Mouse (Mus musculus) heart, embryonic 13.5 days (tissue): ENCODE measurements around the gene Iqschfp. TPM values are rescaled to one million over a fixed set of nuclear protein-coding genes. Genes with fewer than 3 reads are reported as not detected.

ENCODE experiments used
- ATAC-seq: fragments of 200-750 bp; cut with Nextera tagmentation; 2 replicates; pipeline ENCODE4 v1.8.0; 2017; ENCODE audit warnings: moderate TSS enrichment; ENCODE audit not compliant: insufficient number of reproducible peaks, low FRiP score, low TSS enrichment; ENCODE audit errors: extremely low read depth
- H3K27ac ChIP-seq: fragments of 300-500 bp; sonication (generic); replicated peaks from 2 replicates; pipeline ENCODE4 v1.5.1; 2015; ENCODE audit warnings: moderate library complexity, mild to moderate bottlenecking, inconsistent platforms
- H3K27me3 ChIP-seq: fragments of 300-500 bp; sonication (generic); replicated peaks from 2 replicates; pipeline ENCODE4 v1.6.1; 2015; ENCODE audit warnings: mild to moderate bottlenecking, inconsistent platforms
- H3K36me3 ChIP-seq: fragments of 300-500 bp; sonication (generic); 2 replicates; pipeline ENCODE4 v1.6.1; 2015; ENCODE audit warnings: mild to moderate bottlenecking, inconsistent platforms
- H3K4me1 ChIP-seq: fragments of 300-500 bp; sonication (generic); 2 replicates; pipeline ENCODE4 v1.6.1; 2015; ENCODE audit warnings: inconsistent platforms
- H3K4me2 ChIP-seq: fragments of 300-500 bp; sonication (generic); 2 replicates; pipeline ENCODE4 v1.6.1; 2015; ENCODE audit warnings: inconsistent platforms, mild to moderate bottlenecking, moderate library complexity
- H3K4me3 ChIP-seq: fragments of 300-500 bp; sonication (generic); 2 replicates; pipeline ENCODE4 v1.5.1; 2015; ENCODE audit warnings: moderate library complexity, mild to moderate bottlenecking, inconsistent platforms
- H3K9ac ChIP-seq: fragments of 300-500 bp; sonication (generic); 2 replicates; pipeline ENCODE4 v1.6.1; 2015; ENCODE audit warnings: inconsistent platforms, mild to moderate bottlenecking, moderate library complexity
- H3K9me3 ChIP-seq: fragments of 300-500 bp; sonication (generic); 2 replicates; pipeline ENCODE4 v1.6.1; 2016; ENCODE audit warnings: inconsistent platforms
- WGBS: fragments of 180-500 bp; shearing (Covaris S2); methylation state at CpG from one replicate; pipeline ENCODE4 v1.1.7; 2015; ENCODE audit warnings: mixed read lengths; 5-methylcytosine and 5-hydroxymethylcytosine counted together
- polyA plus RNA-seq: library from polyadenylated mRNA; unstranded; fragments of >200 nt; fragmentation: Nextera tagmentation; extraction: Ambion mirVana; gene quantifications from 2 replicates; pipeline ENCODE4 v1.2.1, GENCODE M21; 2015

The Iqschfp gene
- polyA plus RNA-seq, 1 experiment from 2014 or later, result not detected

DNA sequence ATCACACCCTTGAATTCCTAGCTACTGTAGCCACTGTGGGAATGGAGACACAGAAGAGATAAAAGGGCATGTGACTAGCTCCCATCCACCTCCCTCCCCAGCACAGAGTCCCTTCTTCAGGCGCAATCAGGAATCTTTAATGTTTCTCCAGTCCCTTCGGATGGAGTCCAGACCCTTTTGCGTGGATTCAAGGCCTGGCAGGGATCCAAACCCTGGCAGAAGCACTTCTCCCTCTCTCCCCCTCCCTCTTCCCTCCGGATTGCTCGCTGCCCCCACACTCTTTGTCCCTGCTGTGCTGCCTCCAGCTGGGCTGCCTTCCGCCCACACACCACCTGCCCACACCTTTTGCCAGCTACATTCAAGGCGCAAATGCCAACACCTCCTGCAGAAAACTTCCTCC, 684.4 kb downstream of the Iqschfp start:
- peaks cover 69% of the 10 kb centered on the region for H3K4me1 ChIP-seq
- H3K27me3 ChIP-seq, result no peaks in the 10 kb centered on the region

DNA sequence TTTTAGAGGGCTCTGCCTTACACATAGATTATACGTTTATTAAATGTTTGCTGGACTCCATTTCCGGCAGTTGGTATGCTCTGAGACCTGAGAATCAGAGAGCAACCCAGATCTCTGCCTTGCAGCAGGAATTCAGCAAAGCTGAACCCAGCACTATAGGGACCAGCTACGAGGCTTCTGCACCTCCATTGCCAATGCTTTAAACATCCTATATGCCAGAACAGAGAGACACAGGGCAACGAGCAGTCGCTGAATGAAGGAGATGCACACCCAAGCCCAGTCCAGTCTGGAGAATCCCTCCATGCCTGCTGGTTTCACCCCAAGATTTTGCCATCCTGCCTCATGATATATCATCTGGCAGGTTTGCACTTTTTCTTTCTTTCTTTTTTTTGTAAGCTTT, 684.9 kb downstream of the Iqschfp start:
- peak overlapping the region; percentile 73 for H3K27ac ChIP-seq
- peak overlapping the region; percentile 51 for H3K4me2 ChIP-seq
- no peak overlapping the region for H3K4me3 ChIP-seq
- H3K27me3 ChIP-seq, result no peaks in the 10 kb centered on the region
- no peaks in the 10 kb centered on the region for H3K9me3 ChIP-seq
- no peaks in the 10 kb centered on the region for H3K36me3 ChIP-seq
- H3K9ac ChIP-seq, result peak overlapping the region; percentile 66
- peaks cover 72% of the 10 kb centered on the region for H3K4me1 ChIP-seq
- no peak for ATAC-seq
- 39% methylated on average over 5 of the region's 5 CpGs for WGBS

More for the DNA sequence above, 684.4 kb downstream of the Iqschfp start:
- Histone ChIP-seq H3K9me3 (no peaks in the 10 kb centered on the region), H3K9ac (peak overlapping the region; percentile 66), H3K27ac (peak overlapping the region; percentile 73), H3K4me3 (no peak overlapping the region), H3K36me3 (no peaks in the 10 kb centered on the region), H3K4me2 (peak overlapping the region; percentile 51)
- WGBS, result 4% methylated on average over 7 of the region's 7 CpGs
- peak; percentile 52; the same call in 1 of the 2 replicates for ATAC-seq

DNA sequence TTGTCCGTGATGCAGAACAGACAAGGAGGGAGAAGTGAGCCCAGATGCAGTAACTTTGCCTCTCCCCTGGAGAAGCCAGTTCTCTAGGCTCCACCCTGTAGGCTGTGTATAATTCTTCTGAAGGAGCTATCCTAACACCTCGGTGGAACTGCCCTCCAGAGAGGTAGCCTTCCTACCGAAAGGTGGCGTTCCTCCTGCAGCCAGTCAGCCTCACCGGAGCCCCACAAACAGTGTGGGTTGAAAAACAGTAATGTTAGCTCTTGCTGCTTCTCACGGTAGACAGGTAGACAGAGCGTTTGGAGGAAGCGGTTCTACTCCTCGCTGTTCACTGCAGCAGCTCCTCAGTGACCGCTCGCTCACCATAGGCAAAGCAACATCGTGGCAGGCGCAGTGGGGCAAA, 689.6 kb downstream of the Iqschfp start:
- Histone ChIP-seq H3K9ac (no peak overlapping the region), H3K4me3 (no peak overlapping the region), H3K9me3 (no peaks in the 10 kb centered on the region), H3K27ac (0 out of 2 replicates have a peak overlapping the region, but pooled peaks have one; percentile 8), H3K4me2 (no peak overlapping the region), H3K4me1 (peaks cover 71% of the 10 kb centered on the region), H3K36me3 (no peaks in the 10 kb centered on the region), H3K27me3 (no peaks in the 10 kb centered on the region)
- no peak for ATAC-seq
- 64% methylated on average over 13 of the region's 13 CpGs for WGBS

DNA sequence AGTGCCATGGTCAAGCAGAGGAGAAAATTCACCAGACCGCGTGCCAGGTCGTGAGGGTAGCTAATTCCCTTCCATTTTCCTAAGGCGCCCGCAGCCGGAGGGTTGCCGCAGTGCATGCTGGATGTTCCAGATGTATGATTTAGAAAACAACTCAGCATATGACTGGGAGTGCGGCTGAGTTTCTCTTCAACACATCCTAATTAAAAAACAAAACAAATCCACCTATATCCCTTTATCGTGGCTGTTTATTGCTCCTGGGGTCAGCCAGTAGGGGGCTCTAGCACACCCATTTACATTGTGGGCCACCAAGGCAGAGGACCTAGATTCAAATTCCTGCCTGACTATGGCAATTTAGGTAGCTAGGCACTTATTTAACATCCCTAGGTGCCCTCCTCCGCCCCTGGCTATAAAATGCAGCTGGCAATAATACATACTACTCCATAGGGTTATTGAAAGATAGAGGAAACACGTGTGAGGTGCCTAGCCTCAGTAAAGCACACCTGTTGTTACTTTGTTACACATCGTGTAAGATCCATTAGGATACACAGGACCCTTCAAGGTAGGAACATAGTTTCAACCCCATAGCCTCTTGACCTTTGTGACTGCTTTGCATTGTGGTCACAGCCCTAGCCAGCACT, 690.2 kb downstream of the Iqschfp start:
- H3K4me1 ChIP-seq, result peaks cover 71% of the 10 kb centered on the region
- WGBS, result 71% methylated on average over 12 of the region's 12 CpGs
- H3K4me2 ChIP-seq, result peak overlapping the region; percentile 66; the same call in 1 of the 2 replicates

DNA sequence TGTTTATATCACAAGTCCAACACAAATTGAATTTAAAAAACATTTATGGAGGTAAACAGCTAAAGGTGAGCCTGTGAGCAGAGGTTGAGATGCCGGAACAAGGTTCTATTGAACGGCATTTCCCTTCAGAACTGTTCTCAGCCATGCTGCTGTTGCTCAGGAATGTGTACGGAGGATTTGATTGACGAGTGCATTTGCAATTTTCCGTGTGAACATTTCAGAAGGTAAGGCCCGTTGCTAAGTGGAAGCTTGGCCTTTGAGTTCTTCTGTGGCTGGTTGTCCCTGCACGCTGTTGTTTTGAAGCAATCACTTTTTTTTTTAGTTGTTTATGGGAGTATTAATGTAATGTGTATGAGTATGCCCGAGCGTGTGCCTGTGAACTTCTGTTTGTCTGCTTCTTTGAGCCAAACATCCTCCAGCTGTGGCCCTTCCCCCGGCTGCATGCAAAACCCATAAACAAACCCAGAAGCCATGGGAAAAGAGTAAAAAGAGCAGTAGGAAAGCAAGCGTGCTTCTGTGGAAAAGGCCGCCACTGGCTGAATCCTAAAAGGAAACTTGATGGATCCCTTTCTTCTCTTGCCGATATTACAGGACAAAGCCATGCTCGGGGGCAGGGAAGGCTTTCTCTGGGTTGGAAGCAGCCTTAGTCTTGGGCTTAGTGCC, 691.1 kb downstream of the Iqschfp start:
- peak overlapping the region; percentile 76 for H3K9ac ChIP-seq
- peak overlapping the region; percentile 66 for H3K4me2 ChIP-seq
- no peak for ATAC-seq
- peak overlapping the region; percentile 38 for H3K4me3 ChIP-seq
- peak overlapping the region; percentile 97 for H3K27ac ChIP-seq
- peaks cover 74% of the 10 kb centered on the region for H3K4me1 ChIP-seq
- 15% methylated on average over 14 of the region's 14 CpGs for WGBS
- H3K36me3 ChIP-seq, result no peaks in the 10 kb centered on the region
- no peaks in the 10 kb centered on the region for H3K9me3 ChIP-seq
- no peaks in the 10 kb centered on the region for H3K27me3 ChIP-seq

More for the DNA sequence above, 690.2 kb downstream of the Iqschfp start:
- Histone ChIP-seq H3K9me3 (no peaks in the 10 kb centered on the region), H3K27me3 (no peaks in the 10 kb centered on the region), H3K27ac (peak overlapping the region; percentile 97), H3K4me3 (no peak overlapping the region), H3K9ac (peak overlapping the region; percentile 76), H3K36me3 (no peaks in the 10 kb centered on the region)
- ATAC-seq, result no peak

DNA sequence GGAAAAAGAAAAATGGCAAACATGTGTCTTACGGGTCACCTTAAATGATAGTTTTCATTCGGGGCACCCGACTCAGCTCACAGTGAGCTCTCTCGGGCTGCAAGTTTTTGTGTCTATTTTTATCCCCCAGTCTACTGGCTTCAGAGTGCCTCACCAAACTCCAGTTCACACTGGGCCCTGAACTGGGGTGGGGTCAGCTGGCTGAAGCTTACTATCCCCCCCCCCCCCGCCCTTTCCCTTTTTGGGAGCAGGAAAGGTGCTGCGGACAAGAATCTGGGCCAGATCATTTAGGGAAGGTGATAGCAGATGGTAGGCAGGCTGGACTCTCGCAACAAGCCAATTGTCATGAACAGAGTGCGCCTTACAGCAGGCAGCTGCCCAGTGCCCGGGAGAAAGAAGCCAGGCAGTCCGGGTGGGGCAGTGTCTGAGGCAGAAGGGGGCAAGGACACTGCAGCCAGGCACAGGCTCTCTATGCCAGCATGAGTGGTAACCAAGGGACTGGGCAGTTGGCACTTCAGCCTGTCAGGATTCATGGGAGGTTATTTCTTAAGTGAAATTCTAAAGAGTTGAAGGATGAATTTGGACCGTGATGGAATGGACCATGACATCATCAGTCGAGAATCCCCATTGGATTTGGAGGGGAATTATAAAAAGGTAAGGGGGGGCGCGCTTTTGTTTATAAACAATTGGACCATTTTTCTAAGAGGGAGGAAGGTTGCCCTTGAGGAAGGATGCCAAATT, 691.9 kb downstream of the Iqschfp start:
- WGBS, result 30% methylated on average over 14 of the region's 14 CpGs

DNA sequence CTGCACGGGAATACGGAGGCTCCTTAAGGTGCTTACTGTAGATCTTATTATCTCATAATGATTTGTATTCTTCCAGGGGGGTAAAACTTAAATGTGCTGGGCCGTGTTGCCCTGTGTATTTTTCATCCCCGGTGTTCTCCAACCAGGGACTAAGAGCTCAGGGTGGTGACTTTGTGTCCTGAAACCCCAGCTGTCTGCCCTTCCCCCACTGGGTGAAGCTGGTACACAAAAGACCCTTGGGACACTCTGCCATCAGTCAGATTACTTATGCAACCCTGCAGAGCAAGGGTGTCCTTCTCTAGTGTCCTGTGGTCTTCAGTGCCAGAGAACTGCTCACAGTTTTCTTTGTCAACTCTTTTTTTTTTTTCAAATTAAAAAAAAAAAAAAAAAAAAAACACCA, 693.2 kb downstream of the Iqschfp start:
- Histone ChIP-seq H3K27me3 (no peaks in the 10 kb centered on the region), H3K4me1 (peaks cover 81% of the 10 kb centered on the region), H3K4me2 (peak overlapping the region; percentile 66), H3K36me3 (no peaks in the 10 kb centered on the region), H3K27ac (peak overlapping the region; percentile 20; the same call in 1 of the 2 replicates), H3K9me3 (no peaks in the 10 kb centered on the region), H3K4me3 (0 out of 2 replicates have a peak overlapping the region, but pooled peaks have one; percentile 38), H3K9ac (peak overlapping the region; percentile 48)
- WGBS, result 60% methylated on average over 4 of the region's 4 CpGs
- ATAC-seq, result no peak

More for the DNA sequence above, 691.9 kb downstream of the Iqschfp start:
- H3K27ac ChIP-seq, result peak overlapping the region; percentile 97
- no peaks in the 10 kb centered on the region for H3K27me3 ChIP-seq
- H3K36me3 ChIP-seq, result no peaks in the 10 kb centered on the region
- H3K4me2 ChIP-seq, result peak overlapping the region; percentile 66
- peak overlapping the region; percentile 76 for H3K9ac ChIP-seq
- peaks cover 73% of the 10 kb centered on the region for H3K4me1 ChIP-seq
- no peaks in the 10 kb centered on the region for H3K9me3 ChIP-seq
- ATAC-seq, result peak; percentile 34; the same call in 1 of the 2 replicates
- H3K4me3 ChIP-seq, result peak overlapping the region; percentile 38

DNA sequence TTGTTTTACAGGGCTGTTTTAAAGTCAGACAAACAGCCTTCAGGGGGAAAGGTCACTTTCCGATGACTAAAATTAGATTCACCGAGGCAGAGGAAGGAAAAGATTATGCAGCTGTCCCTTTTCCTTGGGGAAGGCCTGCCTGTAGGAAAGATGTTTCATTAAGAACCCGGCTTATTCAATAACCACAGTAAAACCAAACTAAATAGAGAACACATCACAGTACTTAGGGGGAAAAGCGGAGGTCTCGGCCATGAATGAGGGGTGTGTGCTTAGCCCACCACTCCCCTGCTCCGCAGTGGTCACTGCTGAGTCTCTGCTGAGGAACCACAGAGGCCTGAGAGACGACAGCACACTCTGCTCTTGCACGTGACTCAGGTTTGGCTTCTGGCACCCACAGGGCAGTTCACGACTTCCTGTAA, 694.6 kb downstream of the Iqschfp start:
- H3K4me1 ChIP-seq, result peaks cover 92% of the 10 kb centered on the region
- peak overlapping the region; percentile 73 for H3K27ac ChIP-seq
- H3K9ac ChIP-seq, result peak overlapping the region; percentile 34; the same call in 1 of the 2 replicates
- H3K27me3 ChIP-seq, result no peaks in the 10 kb centered on the region
- H3K36me3 ChIP-seq, result no peaks in the 10 kb centered on the region
- H3K4me2 ChIP-seq, result peak overlapping the region; percentile 36
- H3K4me3 ChIP-seq, result no peak overlapping the region
- no peak for ATAC-seq
- WGBS, result 21% methylated on average over 9 of the region's 9 CpGs
- H3K9me3 ChIP-seq, result no peaks in the 10 kb centered on the region

DNA sequence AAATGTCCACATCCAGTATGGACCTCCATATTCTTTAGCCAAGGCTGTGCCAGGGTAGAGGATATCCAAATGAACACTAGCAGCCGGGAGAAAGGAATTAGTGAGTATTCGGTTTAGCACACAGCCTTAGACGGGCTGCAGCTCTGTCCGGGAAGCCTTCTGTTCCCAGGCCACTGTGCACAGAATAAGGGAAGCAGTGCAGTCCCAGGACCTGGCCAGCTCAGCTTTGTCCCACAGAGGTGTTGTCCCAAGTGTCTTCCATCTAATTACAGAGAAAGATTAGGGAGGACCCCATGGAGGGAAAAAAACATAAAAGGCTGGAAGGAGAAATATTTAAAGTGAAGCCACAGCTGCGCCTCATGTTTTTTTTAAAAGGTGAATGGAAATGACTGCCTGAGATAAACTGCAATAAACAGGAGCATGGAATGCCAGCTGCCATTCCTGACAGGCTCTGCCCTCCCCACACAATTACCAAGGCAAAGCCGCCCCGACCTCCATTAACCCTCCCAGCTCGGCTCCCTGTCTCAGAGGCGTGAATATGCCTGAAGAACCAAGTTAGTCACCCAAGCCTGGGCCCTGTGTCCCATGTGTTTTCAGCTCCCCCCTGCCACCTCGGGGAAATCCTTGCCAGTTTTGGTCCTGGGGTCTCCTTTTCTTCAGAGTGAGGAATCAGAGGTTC, 695.7 kb downstream of the Iqschfp start:
- Histone ChIP-seq H3K4me3 (no peak overlapping the region), H3K27ac (peak overlapping the region; percentile 73), H3K9ac (0 out of 2 replicates have a peak overlapping the region, but pooled peaks have one; percentile 7), H3K4me2 (no peak overlapping the region), H3K36me3 (no peaks in the 10 kb centered on the region), H3K27me3 (no peaks in the 10 kb centered on the region), H3K4me1 (peaks cover 92% of the 10 kb centered on the region), H3K9me3 (no peaks in the 10 kb centered on the region)
- ATAC-seq, result no peak
- WGBS, result 56% methylated on average over 10 of the region's 10 CpGs

DNA sequence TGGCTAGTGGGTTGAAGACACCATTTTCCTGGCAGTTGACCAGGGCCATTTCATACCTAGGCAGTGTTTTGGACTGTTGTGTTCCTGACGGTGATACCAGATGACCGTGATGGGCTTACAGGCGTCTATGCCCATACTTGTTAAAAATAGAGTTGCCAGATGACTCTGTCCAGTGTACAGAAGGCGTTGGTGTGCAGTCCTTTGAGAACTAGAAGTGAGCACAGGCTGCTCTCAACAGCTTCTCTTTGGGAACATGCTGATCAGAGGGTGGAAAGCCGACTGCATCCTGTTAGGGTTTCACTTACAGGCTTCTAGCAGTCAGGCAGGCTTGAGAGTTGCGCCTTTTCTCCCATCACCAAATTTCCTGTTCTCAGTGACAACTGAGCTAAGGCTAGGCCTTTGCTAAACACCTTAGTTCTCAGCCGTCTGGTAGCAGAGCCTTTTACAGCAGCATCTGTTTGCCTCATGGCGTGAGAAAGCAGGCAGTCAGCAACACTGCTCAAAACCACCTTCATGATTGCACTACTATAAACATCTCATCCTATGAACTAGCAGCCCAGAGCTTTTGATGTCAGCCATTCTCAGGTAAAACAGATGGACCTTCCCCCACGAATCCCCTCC, 697.3 kb downstream of the Iqschfp start:
- Histone ChIP-seq H3K4me3 (no peak overlapping the region), H3K27ac (peak overlapping the region; percentile 77), H3K4me2 (peak overlapping the region; percentile 17; the same call in 1 of the 2 replicates), H3K9me3 (no peaks in the 10 kb centered on the region), H3K4me1 (peaks cover 81% of the 10 kb centered on the region), H3K36me3 (no peaks in the 10 kb centered on the region), H3K27me3 (no peaks in the 10 kb centered on the region), H3K9ac (peak overlapping the region; percentile 53)
- ATAC-seq, result peak; percentile 41; the same call in 1 of the 2 replicates
- 40% methylated on average over 9 of the region's 9 CpGs for WGBS
